Mouse (Mus musculus): ENCODE data around the gene Brf1.

DNA sequence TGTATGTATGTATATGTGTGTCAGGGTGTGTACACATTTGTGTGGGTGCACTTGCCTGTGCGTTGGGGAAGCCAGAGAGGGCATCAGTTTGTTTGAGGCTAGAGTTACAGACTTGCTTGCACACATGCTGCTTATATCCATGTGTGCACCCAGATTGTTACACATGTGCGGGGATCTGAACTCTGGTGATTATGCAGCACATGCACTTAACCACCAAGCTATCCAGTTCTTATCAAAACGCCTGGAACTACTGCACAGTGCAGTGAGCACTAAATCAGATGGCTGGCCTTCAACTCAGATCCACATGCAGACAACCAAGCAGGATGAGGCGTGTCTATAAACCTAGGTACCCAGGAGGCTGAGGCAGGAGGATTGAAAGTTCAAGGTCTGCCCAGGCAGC is 36.5 kb upstream of the Brf1 start:
- TF ChIP-seq CTCF (conservative IDR thresholded peaks at IDR 0.05; ENCODE audit: insufficient read depth, insufficient read length, low read depth, low read length), result no peak
- TF ChIP-seq POLR2A (IDR thresholded peaks at IDR 0.05; ENCODE audit: low read depth, low read length), result no peak

Data from kidney, adult 2 months (tissue).